Comparison of ENCODE assay signal across 9 mouse cellular contexts in genomic region chr15:26717952-26718351, GRCm38 (mm10).
DNase-seq lines count a peak whose midpoint lies in the region; ATAC-seq lines count a peak whose summit lies in the region.
"Had no signal": no experiment of that assay in that cellular context is flagged by ENCODE, and none has a peak within 500 bp of the region (broad histone marks: within the 10 kb centered on the region; RNA-seq: fewer than 3 reads in every experiment).

No protein-coding gene starts in this region.

- no peaks in the 10 kb centered on the region for H3K27me3 ChIP-seq in kidney, embryonic 16.5 days (ENCODE audit: insufficient read depth, low read length)
- H3K27me3 ChIP-seq in embryonic facial prominence, embryonic 15.5 days: no peaks in the 10 kb centered on the region
- no peaks in the 10 kb centered on the region for H3K27me3 ChIP-seq in neural tube, embryonic 13.5 days
- H3K27me3 ChIP-seq in forebrain, embryonic 11.5 days (ENCODE audit: control insufficient read depth, insufficient read depth, low read length): no peaks in the 10 kb centered on the region

- peaks cover 20% of the 10 kb centered on the region for H3K4me1 ChIP-seq in kidney, embryonic 16.5 days (ENCODE audit: insufficient read depth, low read length)
- H3K4me1 ChIP-seq in embryonic facial prominence, embryonic 15.5 days: peaks cover 27% of the 10 kb centered on the region
- H3K4me1 ChIP-seq in neural tube, embryonic 13.5 days (replicated peaks): peaks cover 24% of the 10 kb centered on the region
- no peaks in the 10 kb centered on the region for H3K4me1 ChIP-seq in forebrain, embryonic 11.5 days (replicated peaks; ENCODE audit: control insufficient read depth, insufficient read depth, low read length)

- WGBS in kidney, embryonic 16.5 days: 27% methylated on average over 7 of the region's 7 CpGs
- 42% methylated on average over 7 of the region's 7 CpGs for WGBS in embryonic facial prominence, embryonic 15.5 days
- 34% methylated on average over 7 of the region's 7 CpGs for WGBS in neural tube, embryonic 13.5 days
- WGBS in forebrain, embryonic 11.5 days: 70% methylated on average over 7 of the region's 7 CpGs

- no peak overlapping the region for H3K9ac ChIP-seq in kidney, embryonic 16.5 days (replicated peaks; ENCODE audit: low read length)
- H3K9ac ChIP-seq in embryonic facial prominence, embryonic 15.5 days: no peak overlapping the region
- no peak overlapping the region; the same call in 1 of the 2 replicates for H3K9ac ChIP-seq in neural tube, embryonic 13.5 days
- no peak overlapping the region for H3K9ac ChIP-seq in forebrain, embryonic 11.5 days (ENCODE audit: low read length)

- H3K36me3 ChIP-seq in kidney, embryonic 16.5 days (ENCODE audit: insufficient read depth, low read length): no peaks in the 10 kb centered on the region
- no peaks in the 10 kb centered on the region for H3K36me3 ChIP-seq in embryonic facial prominence, embryonic 15.5 days
- no peaks in the 10 kb centered on the region for H3K36me3 ChIP-seq in neural tube, embryonic 13.5 days
- no peaks in the 10 kb centered on the region for H3K36me3 ChIP-seq in forebrain, embryonic 11.5 days (ENCODE audit: control insufficient read depth, insufficient read depth, low read length)

- H3K4me2 ChIP-seq in kidney, embryonic 16.5 days (replicated peaks; ENCODE audit: low read depth, low read length): no peak overlapping the region
- no peak overlapping the region for H3K4me2 ChIP-seq in embryonic facial prominence, embryonic 15.5 days (replicated peaks)
- H3K4me2 ChIP-seq in neural tube, embryonic 13.5 days: no peak overlapping the region
- no peak overlapping the region for H3K4me2 ChIP-seq in forebrain, embryonic 11.5 days (ENCODE audit: low read depth, low read length, severe bottlenecking)

- ATAC-seq in kidney, embryonic 16.5 days (ENCODE audit: low FRiP score, low TSS enrichment): no peak
- ATAC-seq in embryonic facial prominence, embryonic 15.5 days (ENCODE audit: insufficient number of reproducible peaks, low FRiP score, low TSS enrichment, low read depth): no peak
- ATAC-seq in neural tube, embryonic 13.5 days (ENCODE audit: low read depth): peak; percentile 36; the same call in 1 of the 2 replicates
- no peak for ATAC-seq in forebrain, embryonic 11.5 days (replicated peaks; ENCODE audit: low FRiP score)

- H3K27ac ChIP-seq in kidney, embryonic 16.5 days (ENCODE audit: low read length): peak overlapping the region; percentile 65
- H3K27ac ChIP-seq in embryonic facial prominence, embryonic 15.5 days (replicated peaks): peak overlapping the region; percentile 73
- peak overlapping the region; percentile 63 for H3K27ac ChIP-seq in neural tube, embryonic 13.5 days (replicated peaks)
- H3K27ac ChIP-seq in forebrain, embryonic 11.5 days (ENCODE audit: low read depth, low read length): no peak overlapping the region

- DNase-seq in kidney, postnatal 14 days: no peak
- peak; percentile 60 for DNase-seq in adrenal gland, postnatal 14 days
- DNase-seq in forebrain, embryonic 11.5 days (ENCODE audit: low spot score): no peak
- no peak for DNase-seq in urinary bladder, postnatal 36 days (ENCODE audit: low spot score in 2 of 2)
- DNase-seq: kidney, postnatal 25 days; liver had no signal

- H3K4me3 ChIP-seq in kidney, embryonic 16.5 days (ENCODE audit: low read length): no peak overlapping the region
- no peak overlapping the region for H3K4me3 ChIP-seq in embryonic facial prominence, embryonic 15.5 days (replicated peaks)
- H3K4me3 ChIP-seq in neural tube, embryonic 13.5 days: no peak overlapping the region
- H3K4me3 ChIP-seq in forebrain, embryonic 11.5 days (ENCODE audit: low read depth, low read length): no peak overlapping the region

- no peaks in the 10 kb centered on the region for H3K9me3 ChIP-seq in kidney, embryonic 16.5 days (ENCODE audit: low read length)
- no peaks in the 10 kb centered on the region for H3K9me3 ChIP-seq in embryonic facial prominence, embryonic 15.5 days (replicated peaks)
- H3K9me3 ChIP-seq in neural tube, embryonic 13.5 days: no peaks in the 10 kb centered on the region
- H3K9me3 ChIP-seq in forebrain, embryonic 11.5 days (ENCODE audit: control insufficient read depth, low read length): no peaks in the 10 kb centered on the region
